Mouse (Mus musculus) ES-E14 (cell line): ENCODE measurements around the gene Crybg2.

ENCODE experiments used
- HCFC1 ChIP-seq: IDR thresholded peaks from 2 replicates; pipeline ENCODE4 v1.6.1; 2012; ENCODE audit warnings: low read length, inconsistent platforms, borderline replicate concordance; ENCODE audit not compliant: insufficient read depth
- MAFK ChIP-seq: IDR thresholded peaks from 2 replicates; pipeline ENCODE4 v1.6.1; 2014; ENCODE audit warnings: mild to moderate bottlenecking, low read depth, low read length, inconsistent platforms; ENCODE audit not compliant: insufficient read depth
- ZC3H11A ChIP-seq: IDR thresholded peaks from 2 replicates; pipeline ENCODE4 v1.6.1; 2012; ENCODE audit warnings: low read depth, mild to moderate bottlenecking, inconsistent platforms, low read length, borderline replicate concordance
- ZNF384 ChIP-seq: IDR thresholded peaks from 2 replicates; pipeline ENCODE4 v1.6.1; 2012; ENCODE audit warnings: low read depth, low read length, inconsistent platforms

DNA sequence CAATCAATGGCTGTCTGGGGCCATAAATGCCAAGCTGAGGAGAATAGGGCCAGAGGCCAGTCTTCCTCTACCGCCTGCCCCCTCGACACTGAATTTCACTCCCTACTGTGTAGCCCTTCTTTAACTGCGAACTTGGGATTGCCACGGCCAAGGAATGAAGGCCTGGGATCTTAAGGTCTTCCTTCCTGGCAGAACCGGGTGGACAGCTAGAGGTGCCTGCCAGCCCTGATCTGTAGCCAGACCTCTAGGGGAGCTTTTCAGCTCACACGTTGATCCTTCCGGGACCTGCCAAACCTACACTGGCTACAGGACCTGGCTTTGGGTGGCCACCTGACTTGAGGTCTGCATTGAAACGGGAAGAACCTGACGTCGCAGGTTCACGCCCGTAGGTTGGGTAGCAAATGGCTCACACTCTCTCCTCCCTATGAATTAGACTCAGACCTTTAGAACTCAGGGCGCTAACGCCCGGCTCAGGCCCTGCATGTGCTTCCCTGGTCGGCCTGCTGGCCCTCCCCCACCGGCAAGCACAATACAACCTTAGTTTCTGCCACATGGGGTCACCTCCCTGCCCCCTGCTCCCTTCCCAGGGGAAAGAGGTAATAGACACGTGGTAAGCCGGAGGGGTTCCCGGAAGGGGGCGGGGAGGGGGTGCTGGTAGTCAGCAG lies 43.3 kb upstream of the Crybg2 start:
- TF ChIP-seq ZNF384, result no peak
- TF ChIP-seq MAFK, result no peak
- TF ChIP-seq ZC3H11A, result no peak
- TF ChIP-seq HCFC1, result no peak
